Mouse (Mus musculus) intestine, embryonic 16.5 days (tissue): ENCODE measurements around the gene Cep41. TPM values are rescaled to one million over a fixed set of nuclear protein-coding genes. Genes with fewer than 3 reads are reported as not detected.
A peak's percentile ranks its signal among the peaks of the same experiment; 100 is the strongest.

Source experiments
- microRNA counts: library from miRNA; unstranded; fragments of <30 nt; microRNA quantifications from one replicate; lab custom pipeline; 2016
- microRNA-seq: library from miRNA; unstranded; fragments of <30 nt; microRNA quantifications from one replicate; pipeline ENCODE4, GENCODE M21; 2016
- polyA plus RNA-seq: library from polyadenylated mRNA; unstranded; fragments of >200 nt; fragmentation: Nextera tagmentation; extraction: Ambion mirVana; gene quantifications from 2 replicates; pipeline ENCODE4 v1.2.1, GENCODE M21; 2015

The Cep41 gene
- polyA plus RNA-seq, 1 experiment from 2014 or later = 6.6 TPM

MicroRNAs encoded within 50 kb of the gene (microRNA counts, 519-probe panel; counts per million panel counts)
- 2,635 counts per million, percentile 64 among the panel's probes with 10 or more counts for microRNA mmu-miR-335-3p (lab: Ali Mortazavi, UCI)
- 3,944 counts per million, percentile 95 among the panel's probes with 10 or more counts for microRNA mmu-miR-335-5p (lab: Ali Mortazavi, UCI)

Small RNAs within 50 kb of the gene (microRNA-seq; reads per million reads assigned to microRNA genes)
- gene Mir335 = 46,267 reads per million, percentile 99 among the genes with 10 or more reads in this experiment

Other genes starting within 250 kb of the Cep41 start
- 33.0 and 34.0 TPM in 2 replicates for gene Tmem209, start 184.0 kb downstream of the Cep41 start, polyA plus RNA-seq
- not detected in 2 replicates for gene Ssmem1, start 183.9 kb downstream of the Cep41 start, polyA plus RNA-seq
- gene Cpa2, start 152.2 kb downstream of the Cep41 start, polyA plus RNA-seq = 399 and 443 TPM in 2 replicates
- 0.39 and 0.58 TPM in 2 replicates for gene Cpa4, start 125.4 kb downstream of the Cep41 start, polyA plus RNA-seq
- gene Cpa5, start 82.7 kb downstream of the Cep41 start, polyA plus RNA-seq = not detected in 2 replicates
- gene Cpa1, start 54.5 kb downstream of the Cep41 start, polyA plus RNA-seq = 358 and 408 TPM in 2 replicates
- 558 and 560 TPM in 2 replicates for gene Mest, start 29.8 kb upstream of the Cep41 start, polyA plus RNA-seq
- 17.1 TPM in 2 replicates for gene Copg2, start 203.0 kb upstream of the Cep41 start, polyA plus RNA-seq
- gene Tsga13, start 221.8 kb upstream of the Cep41 start, polyA plus RNA-seq = not detected in 2 replicates